Mouse (Mus musculus) MEL (cell line): Measurements from ENCODE around the gene Asprv1. TPM values are rescaled to one million over a fixed set of nuclear protein-coding genes. Genes with fewer than 3 reads are reported as not detected.

ENCODE experiments used
- DNase-seq: peaks from one replicate; pipeline ENCODE4 v3.0.0; 2011; ENCODE audit warnings: low read depth, low spot score
- H3K27ac ChIP-seq: 2 replicates; pipeline ENCODE4 v1.5.1; 2012; ENCODE audit warnings: low read depth, mild to moderate bottlenecking, control low read depth, low read length, moderate library complexity; ENCODE audit not compliant: control insufficient read depth
- H3K27me3 ChIP-seq, 2 experiments: fragments of 150-350 bp in 1 of 2; sonication (generic) in 1 of 2; 2 replicates each; pipeline ENCODE4 v1.6.1; 2012; ENCODE audit warnings: low read length in 2 of 2, mild to moderate bottlenecking in 2 of 2, improper control_type of control experiment in 1 of 2, moderate library complexity in 1 of 2; ENCODE audit not compliant: insufficient read depth in 2 of 2, control insufficient read depth in 1 of 2
- H3K36me3 ChIP-seq, 2 experiments: 2 replicates each; pipeline ENCODE4 v1.6.1; 2012 to 2014; ENCODE audit warnings: low read length in 2 of 2, improper control_type of control experiment in 1 of 2, inconsistent platforms in 1 of 2, mild to moderate bottlenecking in 1 of 2; ENCODE audit not compliant: insufficient read depth in 2 of 2, control insufficient read depth in 1 of 2
- H3K4me1 ChIP-seq, 2 experiments: fragments of 150-350 bp in 1 of 2; sonication (generic) in 1 of 2; 2 replicates each; pipeline ENCODE4 v1.6.1; 2012; ENCODE audit warnings: low read length in 2 of 2, improper control_type of control experiment in 1 of 2, mild to moderate bottlenecking in 1 of 2; ENCODE audit not compliant: insufficient read depth in 2 of 2, control insufficient read depth in 1 of 2
- H3K4me3 ChIP-seq, 2 experiments: fragments of 150-350 bp in 1 of 2; sonication (generic) in 1 of 2; 2 replicates each; pipeline ENCODE4 v1.5.1; 2012; ENCODE audit warnings: low read depth in 2 of 2, low read length in 2 of 2, mild to moderate bottlenecking in 2 of 2, moderate library complexity in 2 of 2, control low read depth in 1 of 2, improper control_type of control experiment in 1 of 2; ENCODE audit not compliant: control insufficient read depth in 1 of 2, insufficient read depth in 1 of 2
- H3K79me2 ChIP-seq: 2 replicates; pipeline ENCODE4 v1.6.1; 2012; ENCODE audit warnings: mild to moderate bottlenecking, low read length, moderate library complexity; ENCODE audit not compliant: control insufficient read depth, poor library complexity, insufficient read depth
- H3K9ac ChIP-seq: 2 replicates; pipeline ENCODE4 v1.6.1; 2012; ENCODE audit warnings: low read depth, mild to moderate bottlenecking, control low read depth, low read length, moderate library complexity; ENCODE audit not compliant: control insufficient read depth, poor library complexity, severe bottlenecking
- H3K9me3 ChIP-seq: fragments of 150-350 bp; sonication (generic); replicated peaks from 2 replicates; pipeline ENCODE4 v1.6.1; 2012; ENCODE audit warnings: mild to moderate bottlenecking, low read length, improper control_type of control experiment, moderate library complexity; ENCODE audit not compliant: insufficient read depth
- BHLHE40 ChIP-seq: IDR thresholded peaks from 2 replicates; pipeline ENCODE4 v1.6.1; 2012; ENCODE audit warnings: low read depth, mild to moderate bottlenecking, inconsistent platforms, low read length, improper control_type of control experiment, borderline replicate concordance
- CHD1 ChIP-seq: IDR thresholded peaks from 2 replicates; pipeline ENCODE4 v1.6.1; 2012; ENCODE audit warnings: low read depth, mild to moderate bottlenecking, inconsistent platforms, low read length, improper control_type of control experiment
- CHD2 ChIP-seq: IDR thresholded peaks from 2 replicates; pipeline ENCODE4 v1.6.1; 2011; ENCODE audit warnings: low read length, improper control_type of control experiment
- CTCF ChIP-seq, 3 experiments: IDR thresholded peaks in 2 of 3; conservative IDR thresholded peaks in 1 of 3; 2 replicates each; pipeline ENCODE4 v1.5.1; 2011 to 2012; ENCODE audit warnings: low read length in 3 of 3, low read depth in 2 of 3, mild to moderate bottlenecking in 2 of 3, improper control_type of control experiment in 1 of 3, inconsistent platforms in 1 of 3, mixed read lengths in 1 of 3, moderate library complexity in 1 of 3; ENCODE audit not compliant: control insufficient read depth in 1 of 3, insufficient read depth in 1 of 3, poor library complexity in 1 of 3, severe bottlenecking in 1 of 3
- E2F4 ChIP-seq: IDR thresholded peaks from 2 replicates; pipeline ENCODE4 v1.6.1; 2011; ENCODE audit warnings: low read depth, low read length, improper control_type of control experiment, borderline replicate concordance
- ELF1 ChIP-seq: IDR thresholded peaks from 2 replicates; pipeline ENCODE4 v1.6.1; 2014; ENCODE audit warnings: low read depth, mild to moderate bottlenecking, inconsistent platforms, low read length, improper control_type of control experiment, moderate library complexity
- EP300 ChIP-seq, 2 experiments: IDR thresholded peaks; 2 replicates each; pipeline ENCODE4 v1.6.1; 2011; ENCODE audit warnings: improper control_type of control experiment in 2 of 2, low read length in 2 of 2, low read depth in 1 of 2, mild to moderate bottlenecking in 1 of 2
- GATA1 ChIP-seq: IDR thresholded peaks from 2 replicates; pipeline ENCODE4 v1.6.1; 2011; ENCODE audit warnings: low read depth, low read length, improper control_type of control experiment
- KAT2A ChIP-seq: conservative IDR thresholded peaks from 2 replicates; pipeline ENCODE4 v1.6.1; 2012; ENCODE audit warnings: low read depth, low read length, improper control_type of control experiment, inconsistent platforms
- MAFK ChIP-seq: IDR thresholded peaks from 2 replicates; pipeline ENCODE4 v1.6.1; 2011; ENCODE audit warnings: low read depth, mild to moderate bottlenecking, low read length, improper control_type of control experiment, borderline replicate concordance
- MAX ChIP-seq: IDR thresholded peaks from 2 replicates; pipeline ENCODE4 v1.6.1; 2011; ENCODE audit warnings: low read length, improper control_type of control experiment
- MXI1 ChIP-seq: IDR thresholded peaks from 2 replicates; pipeline ENCODE4 v1.6.1; 2011; ENCODE audit warnings: mild to moderate bottlenecking, low read depth, low read length, improper control_type of control experiment
- MYC ChIP-seq: IDR thresholded peaks from 2 replicates; pipeline ENCODE4 v1.6.1; 2011; ENCODE audit warnings: low read depth, mild to moderate bottlenecking, low read length, improper control_type of control experiment, moderate library complexity
- POLR2A ChIP-seq, 2 experiments: IDR thresholded peaks; 2 replicates each; pipeline ENCODE4 v1.6.1; 2011 to 2012; ENCODE audit warnings: low read length in 2 of 2, mild to moderate bottlenecking in 2 of 2, control low read depth in 1 of 2, improper control_type of control experiment in 1 of 2, low read depth in 1 of 2, moderate library complexity in 1 of 2; ENCODE audit not compliant: control insufficient read depth in 1 of 2, insufficient read depth in 1 of 2, poor library complexity in 1 of 2
- POLR2AphosphoS2 ChIP-seq: IDR thresholded peaks from 2 replicates; pipeline ENCODE4 v1.6.1; 2011; ENCODE audit warnings: low read length, improper control_type of control experiment
- RAD21 ChIP-seq: IDR thresholded peaks from 2 replicates; pipeline ENCODE4 v1.6.1; 2011; ENCODE audit warnings: mild to moderate bottlenecking, low read depth, low read length, improper control_type of control experiment
- RCOR1 ChIP-seq: IDR thresholded peaks from 2 replicates; pipeline ENCODE4 v1.6.1; 2012; ENCODE audit warnings: low read depth, mild to moderate bottlenecking, inconsistent platforms, low read length, improper control_type of control experiment
- SMC3 ChIP-seq: IDR thresholded peaks from 2 replicates; pipeline ENCODE4 v1.6.1; 2011; ENCODE audit warnings: low read depth, low read length, improper control_type of control experiment
- TCF12 ChIP-seq: IDR thresholded peaks from 2 replicates; pipeline ENCODE4 v1.6.1; 2014; ENCODE audit warnings: low read depth, mild to moderate bottlenecking, inconsistent platforms, low read length, improper control_type of control experiment, moderate library complexity
- USF1 ChIP-seq: IDR thresholded peaks from 2 replicates; pipeline ENCODE4 v1.6.1; 2014; ENCODE audit warnings: low read depth, mild to moderate bottlenecking, inconsistent platforms, low read length, improper control_type of control experiment, moderate library complexity
- polyA plus RNA-seq, 2 experiments: library from polyadenylated mRNA; stranded (reverse) in 1 of 2; unstranded in 1 of 2; fragments of >175 nt in 1 of 2; fragments of >200 nt in 1 of 2; gene quantifications; 2 replicates each; pipeline versions ENCODE4 v1.2.1 to v1.2.4; 2012; ENCODE audit warnings: low replicate concordance in 2 of 2, low read depth in 1 of 2; ENCODE audit not compliant: insufficient read length in 2 of 2, insufficient read depth in 1 of 2, missing spikeins in 1 of 2
- total RNA-seq: library from RNA; depleted of rRNA; stranded (reverse); fragments of 300-350 nt; gene quantifications from 2 replicates; pipeline ENCODE4 v1.2.3, GENCODE M21; 2012

The Asprv1 gene
- total and polyA plus RNA-seq, 3 experiments: not detected

DNA sequence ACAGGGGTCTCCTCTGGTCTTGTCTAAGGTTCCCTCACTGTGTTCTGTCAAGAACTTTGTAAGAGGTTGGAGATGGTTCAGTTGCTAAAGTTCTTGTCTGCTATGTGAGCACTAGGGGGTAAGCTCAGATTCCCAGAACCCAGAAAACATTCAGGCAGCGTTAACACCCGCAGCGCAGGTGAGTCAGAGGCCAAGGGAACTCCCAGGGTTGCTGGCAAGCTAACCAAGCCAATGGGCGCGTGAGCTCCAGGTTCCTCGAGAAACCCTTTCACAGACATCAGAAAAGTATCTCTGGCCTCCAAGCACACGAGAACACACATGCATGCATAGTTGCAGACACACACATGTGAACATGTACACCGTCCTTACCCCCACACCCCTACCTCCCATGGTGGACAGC lies 12.8 kb downstream of the Asprv1 start:
- H3K36me3 ChIP-seq: peaks cover 0 to 22% of the 10 kb centered on the region in 2 experiments; a peak in 2 of 4 replicates
- TF ChIP-seq RAD21 (no peak), MAX (no peak), POLR2A (IDR thresholded peaks at IDR 0.05; ENCODE audit: control insufficient read depth in 1 of 2, insufficient read depth in 1 of 2, low read depth in 1 of 2, low read length in 2 of 2, poor library complexity in 1 of 2) (no peak), KAT2A (no peak), BHLHE40 (no peak), CTCF (IDR thresholded peaks at IDR 0.05 in 2 of 3, conservative IDR thresholded peaks at IDR 0.05 in 1 of 3; ENCODE audit: control insufficient read depth in 1 of 3, insufficient read depth in 1 of 3, low read depth in 2 of 3, low read length in 3 of 3, poor library complexity in 1 of 3, severe bottlenecking in 1 of 3) (no peak), GATA1 (no peak), RCOR1 (no peak), MXI1 (no peak), POLR2AphosphoS2 (no peak), EP300 (IDR thresholded peaks at IDR 0.05; ENCODE audit: low read depth in 1 of 2, low read length in 2 of 2) (no peak), TCF12 (no peak), MYC (no peak), E2F4 (no peak), USF1 (no peak), SMC3 (no peak), ELF1 (no peak), CHD1 (no peak), MAFK (no peak), CHD2 (no peak)
- H3K27me3 ChIP-seq: no peaks in the 10 kb centered on the region
- H3K9ac ChIP-seq: no peak overlapping the region
- H3K4me1 ChIP-seq: peaks cover 10 to 30% of the 10 kb centered on the region in 2 experiments
- no peak overlapping the region for H3K27ac ChIP-seq
- no peak overlapping the region for H3K4me3 ChIP-seq
- H3K79me2 ChIP-seq: no peaks in the 10 kb centered on the region
- H3K9me3 ChIP-seq: no peaks in the 10 kb centered on the region
- no peak for DNase-seq

DNA sequence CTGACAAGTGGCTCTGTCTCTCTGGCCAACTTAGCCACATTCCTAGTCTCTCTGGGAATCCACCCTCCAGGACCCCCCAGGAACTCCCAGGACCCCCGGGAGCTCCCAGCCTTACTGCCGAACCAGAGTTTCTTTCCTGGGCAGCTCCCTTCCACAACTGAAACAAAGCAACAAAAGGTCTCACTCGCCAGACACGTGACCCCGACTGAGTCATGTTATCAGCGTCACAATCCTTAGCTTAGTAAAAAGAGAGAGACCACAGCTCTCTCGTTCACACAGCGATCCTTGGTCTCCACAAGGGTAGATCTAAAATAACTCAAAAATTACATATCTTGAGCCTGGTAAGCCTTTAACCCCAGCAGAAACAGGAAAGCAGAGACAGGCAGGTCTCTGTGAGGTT lies 13.8 kb downstream of the Asprv1 start:
- Histone ChIP-seq H3K9ac (no peak overlapping the region), H3K27ac (no peak overlapping the region), H3K4me3 (no peak overlapping the region), H3K4me1 (peaks cover 7 to 22% of the 10 kb centered on the region in 2 experiments), H3K9me3 (no peaks in the 10 kb centered on the region), H3K27me3 (no peaks in the 10 kb centered on the region), H3K36me3 (peaks cover 0 to 17% of the 10 kb centered on the region in 2 experiments; a peak in 2 of 4 replicates), H3K79me2 (no peaks in the 10 kb centered on the region)
- TF ChIP-seq TCF12: no peak
- peak; percentile 39; the same call in 1 of the 2 replicates for TF ChIP-seq USF1
- DNase-seq: no peak
